Mouse (Mus musculus) liver, adult 2 months (tissue): ENCODE results near the gene Golga2. TPM values are rescaled to one million over a fixed set of nuclear protein-coding genes. Genes with fewer than 3 reads are reported as not detected.
A peak's percentile ranks its signal among the peaks of the same experiment; 100 is the strongest.

Source experiments
- DNase-seq: peaks from one replicate; pipeline ENCODE4 v3.0.0-alpha.2; 2011; ENCODE audit warnings: low read depth, low spot score; ENCODE audit errors: extremely low read depth
- H3K27ac ChIP-seq: fragments of 200-500 bp; replicated peaks from 2 replicates; pipeline ENCODE4 v1.5.1; 2012; ENCODE audit warnings: low read depth, mild to moderate bottlenecking, control low read depth, inconsistent platforms, low read length; ENCODE audit not compliant: insufficient read depth
- H3K27me3 ChIP-seq: fragments of 200-500 bp; 2 replicates; pipeline ENCODE4 v1.6.1; 2012; ENCODE audit warnings: mild to moderate bottlenecking, moderate library complexity, low read length, inconsistent platforms; ENCODE audit not compliant: control insufficient read depth, insufficient read depth
- H3K36me3 ChIP-seq: fragments of 200-500 bp; 2 replicates; pipeline ENCODE4 v1.6.1; 2012; ENCODE audit warnings: low read length, inconsistent platforms; ENCODE audit not compliant: control insufficient read depth, insufficient read depth
- H3K4me1 ChIP-seq: fragments of 200-500 bp; 2 replicates; pipeline ENCODE4 v1.6.1; 2011; ENCODE audit warnings: low read length; ENCODE audit not compliant: control insufficient read depth, insufficient read depth
- H3K4me3 ChIP-seq: fragments of 200-500 bp; 2 replicates; pipeline ENCODE4 v1.5.1; 2011; ENCODE audit warnings: low read depth, mild to moderate bottlenecking, control low read depth, low read length, moderate library complexity; ENCODE audit not compliant: insufficient read depth
- H3K79me2 ChIP-seq: fragments of 200-500 bp; 2 replicates; pipeline ENCODE4 v1.6.1; 2012; ENCODE audit warnings: inconsistent platforms, mild to moderate bottlenecking, low read length, moderate library complexity; ENCODE audit not compliant: control insufficient read depth, insufficient read depth
- H3K9ac ChIP-seq: fragments of 200-500 bp; 2 replicates; pipeline ENCODE4 v1.6.1; 2012; ENCODE audit warnings: low read depth, mild to moderate bottlenecking, control low read depth, inconsistent platforms, low read length
- CTCF ChIP-seq: fragments of 200-500 bp; IDR thresholded peaks from 2 replicates; pipeline ENCODE4 v1.5.1; 2011; ENCODE audit warnings: low read depth, low read length, control low read depth
- POLR2A ChIP-seq: fragments of 200-500 bp; IDR thresholded peaks from 2 replicates; pipeline ENCODE4 v1.6.1; 2011; ENCODE audit warnings: low read length, control low read depth; ENCODE audit not compliant: insufficient read depth; ENCODE audit errors: extremely low read depth
- WGBS: fragments of 180-500 bp; shearing (Covaris S2); methylation state at CpG from one replicate; pipeline ENCODE4 v1.1.7; 2018; 5-methylcytosine and 5-hydroxymethylcytosine counted together
- polyA plus RNA-seq: library from polyadenylated mRNA; depleted of rRNA; stranded (reverse); fragments of >200 nt; gene quantifications from 2 replicates; pipeline ENCODE4 v1.2.3, GENCODE M21; 2012
- total RNA-seq: library from RNA; depleted of rRNA; stranded (reverse); fragments of >200 nt; gene quantifications from 2 replicates; pipeline ENCODE4 v1.2.3, GENCODE M21; 2014

The Golga2 gene
- total and polyA plus RNA-seq, 2 experiments: 16.0 to 17.0 TPM

GRCm38 (mm10) chr2:32248377-32249361 lies 38.5 kb upstream of the Golga2 start:
- WGBS: 53% methylated on average over 10 of the region's 10 CpGs
- peak; percentile 95 for DNase-seq
- no peaks in the 10 kb centered on the region; the same call in 1 of the 2 replicates for H3K36me3 ChIP-seq

GRCm38 (mm10) chr2:32251791-32252527 lies 35.2 kb upstream of the Golga2 start:
- Histone ChIP-seq H3K27me3 (no peaks in the 10 kb centered on the region), H3K36me3 (no peaks in the 10 kb centered on the region; the same call in 1 of the 2 replicates), H3K27ac (peak overlapping the region; percentile 32), H3K4me1 (peaks cover 16% of the 10 kb centered on the region), H3K79me2 (no peaks in the 10 kb centered on the region), H3K9ac (no peak overlapping the region), H3K4me3 (no peak overlapping the region)
- 40% methylated on average over 12 of the region's 12 CpGs for WGBS
- DNase-seq: peak; percentile 93
- TF ChIP-seq CTCF (no peak), POLR2A (no peak)

More at GRCm38 (mm10) chr2:32248377-32249361, 38.5 kb upstream of the Golga2 start:
- Histone ChIP-seq H3K4me3 (no peak overlapping the region), H3K27me3 (no peaks in the 10 kb centered on the region), H3K79me2 (no peaks in the 10 kb centered on the region), H3K27ac (peak overlapping the region; percentile 51), H3K4me1 (peaks cover 13% of the 10 kb centered on the region), H3K9ac (no peak overlapping the region)
- no peak for TF ChIP-seq CTCF
- no peak for TF ChIP-seq POLR2A

DNA sequence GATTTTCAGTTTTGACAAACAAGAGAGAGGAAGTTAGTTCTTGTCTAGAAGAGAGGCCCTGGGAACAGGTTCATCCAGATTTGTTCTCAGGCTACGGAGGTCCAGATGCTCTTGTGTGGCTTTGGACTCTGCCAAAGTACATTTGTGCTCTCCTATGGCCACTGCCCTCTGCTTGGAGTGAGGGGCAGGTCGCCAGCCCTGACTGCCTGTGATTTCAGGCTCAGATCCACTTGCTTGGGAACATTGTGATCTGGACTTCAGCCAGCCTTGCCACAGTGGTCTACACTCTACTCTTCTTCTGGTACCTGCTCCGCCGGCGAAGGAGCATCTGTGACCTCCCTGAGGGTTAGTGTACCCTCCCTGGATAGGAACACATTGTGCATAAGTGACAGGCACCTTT lies 34.5 kb upstream of the Golga2 start:
- DNase-seq: peak; percentile 79
- WGBS: 64% methylated on average over 5 of the region's 5 CpGs
- Histone ChIP-seq H3K36me3 (no peaks in the 10 kb centered on the region; the same call in 1 of the 2 replicates), H3K9ac (no peak overlapping the region), H3K27ac (peak overlapping the region; percentile 32), H3K4me3 (no peak overlapping the region), H3K4me1 (peaks cover 17% of the 10 kb centered on the region), H3K79me2 (no peaks in the 10 kb centered on the region), H3K27me3 (no peaks in the 10 kb centered on the region)
- no peak for TF ChIP-seq CTCF
- TF ChIP-seq POLR2A: no peak

DNA sequence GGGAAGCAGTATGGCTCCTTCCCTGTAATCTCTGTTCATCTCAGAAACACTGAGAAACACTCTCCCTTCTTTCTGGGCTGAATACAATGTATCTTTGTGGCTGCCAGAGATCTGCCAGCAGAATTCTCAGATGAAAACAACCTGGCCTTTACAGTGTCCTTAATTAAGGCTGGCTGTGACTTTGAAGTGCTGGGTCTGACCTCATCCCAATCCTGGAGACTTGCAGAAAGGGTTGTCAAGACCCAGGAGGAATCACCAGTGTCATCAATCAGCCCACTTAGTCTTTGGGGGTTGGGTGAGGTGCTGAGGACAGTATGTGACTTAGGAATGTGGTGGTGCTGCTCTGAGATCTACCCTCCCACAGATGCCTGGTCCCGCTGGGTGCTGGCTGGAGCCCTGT lies 33.8 kb upstream of the Golga2 start:
- no peak overlapping the region for H3K9ac ChIP-seq
- no peak for TF ChIP-seq CTCF
- no peak for DNase-seq
- H3K27ac ChIP-seq: no peak overlapping the region
- H3K36me3 ChIP-seq: no peaks in the 10 kb centered on the region; the same call in 1 of the 2 replicates
- 87% methylated on average over 1 of the region's 1 CpGs for WGBS
- no peak overlapping the region for H3K4me3 ChIP-seq
- no peaks in the 10 kb centered on the region for H3K27me3 ChIP-seq
- peaks cover 17% of the 10 kb centered on the region for H3K4me1 ChIP-seq
- no peaks in the 10 kb centered on the region; the same call in 1 of the 2 replicates for H3K79me2 ChIP-seq

DNA sequence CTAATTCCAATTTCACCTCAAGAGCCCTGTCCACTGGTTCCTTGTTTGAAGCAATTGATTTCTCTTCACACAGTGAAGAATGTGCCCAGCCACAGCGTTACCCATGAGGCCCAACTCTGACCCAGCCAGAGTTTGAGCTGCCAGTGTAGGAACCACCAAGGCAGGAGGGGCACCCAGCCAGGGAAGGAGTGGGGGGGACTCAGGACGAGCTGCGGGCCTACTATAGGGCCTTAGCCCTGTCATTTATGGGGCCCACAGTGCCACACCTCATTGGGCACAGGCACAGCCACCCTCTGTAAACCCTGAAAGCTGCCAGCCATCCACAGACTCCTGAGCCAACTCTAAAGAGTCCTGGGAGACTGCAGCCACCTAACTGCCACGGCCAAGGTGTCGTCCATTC lies 32.6 kb upstream of the Golga2 start:
- no peaks in the 10 kb centered on the region for H3K27me3 ChIP-seq
- H3K9ac ChIP-seq: no peak overlapping the region
- H3K36me3 ChIP-seq: no peaks in the 10 kb centered on the region; the same call in 1 of the 2 replicates
- no peak overlapping the region for H3K27ac ChIP-seq
- no peak overlapping the region for H3K4me3 ChIP-seq
- 72% methylated on average over 5 of the region's 5 CpGs for WGBS
- TF ChIP-seq CTCF: no peak
- TF ChIP-seq POLR2A: no peak
- H3K79me2 ChIP-seq: peaks cover 2% of the 10 kb centered on the region; the same call in 1 of the 2 replicates
- H3K4me1 ChIP-seq: peaks cover 13% of the 10 kb centered on the region
- no peak for DNase-seq

DNA sequence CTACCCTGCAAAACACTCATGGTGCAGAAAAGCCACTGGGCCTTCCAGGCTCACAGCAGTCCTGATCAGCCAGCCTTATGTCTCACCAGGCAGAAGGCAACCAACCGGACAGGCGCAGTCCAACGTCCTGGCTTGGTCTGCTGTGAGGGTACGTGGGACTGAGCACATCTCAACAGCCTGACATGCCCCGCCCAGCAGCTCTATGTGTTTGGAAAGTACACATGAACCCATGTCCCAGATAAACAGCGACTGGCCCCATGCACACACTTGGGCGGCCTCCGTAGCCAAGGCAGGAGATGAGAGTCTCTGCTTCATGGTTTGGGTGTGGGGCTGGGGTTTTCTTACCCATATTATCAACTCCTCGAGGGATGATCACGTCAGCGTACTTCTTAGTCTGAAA lies 30.9 kb upstream of the Golga2 start:
- peak; percentile 82 for DNase-seq
- TF ChIP-seq CTCF (no peak), POLR2A (no peak)
- Histone ChIP-seq H3K27me3 (no peaks in the 10 kb centered on the region), H3K36me3 (no peaks in the 10 kb centered on the region; the same call in 1 of the 2 replicates), H3K79me2 (peaks cover 2% of the 10 kb centered on the region; the same call in 1 of the 2 replicates), H3K9ac (no peak overlapping the region), H3K4me3 (no peak overlapping the region), H3K27ac (peak overlapping the region; percentile 19), H3K4me1 (peaks cover 13% of the 10 kb centered on the region)
- WGBS: 48% methylated on average over 11 of the region's 11 CpGs
